Mouse (Mus musculus) neutrophil, adult 5-6 weeks (primary cell): ENCODE measurements around the gene Map6. TPM values are rescaled to one million over a fixed set of nuclear protein-coding genes. Genes with fewer than 3 reads are reported as not detected.

Experiments
- ATAC-seq: fragments of 151-379, 151-347 bp; 2 replicates; pipeline ENCODE4 v1.8.0; 2017; ENCODE audit warnings: mild to moderate bottlenecking, moderate TSS enrichment; ENCODE audit not compliant: insufficient number of reproducible peaks, poor library complexity, low FRiP score, severe bottlenecking; ENCODE audit errors: extremely low read depth
- total RNA-seq: library from RNA; stranded (forward); fragments of 200-1000 nt; gene quantifications from 2 replicates; pipeline ENCODE4 v1.2.3, GENCODE M21; 2017

Map6 gene
- total RNA-seq, result 0.37 and 0.93 TPM in 2 replicates

DNA sequence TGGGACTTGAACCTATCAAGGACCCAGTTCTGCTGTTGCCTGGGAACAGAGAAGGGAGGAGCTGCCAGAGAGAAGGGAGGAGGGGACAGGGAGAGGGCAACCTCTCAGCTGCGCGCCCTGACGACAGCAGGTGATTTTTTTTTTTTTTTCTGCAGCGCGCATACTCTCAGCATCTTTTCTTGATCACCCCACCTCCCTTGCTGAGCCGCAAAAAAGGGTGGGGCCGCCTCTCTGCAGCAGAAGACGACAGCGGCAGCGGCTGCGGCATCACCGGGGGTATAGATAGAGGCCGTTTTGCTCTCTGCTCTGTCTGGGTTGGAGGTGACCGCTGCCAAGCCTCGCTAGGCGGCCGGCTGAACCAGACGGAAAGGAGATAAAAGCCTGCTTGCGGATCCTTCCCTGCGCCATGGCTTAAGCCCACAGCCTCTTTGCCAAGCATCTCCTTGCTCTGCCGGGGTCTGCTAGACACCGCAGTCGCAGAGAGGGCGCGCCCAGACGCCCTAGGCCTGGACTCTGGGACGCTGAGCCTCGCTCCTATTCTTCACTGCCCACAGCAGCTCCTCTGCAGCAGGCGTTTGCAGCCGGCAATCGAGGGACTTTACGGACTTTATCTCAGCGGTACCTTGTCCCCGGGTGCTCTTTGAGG, at the start of gene Map6:
TSS of gene Map6 (plus strand) at position 197 of the 646 bp plus-strand sequence.
- no peak for ATAC-seq

DNA sequence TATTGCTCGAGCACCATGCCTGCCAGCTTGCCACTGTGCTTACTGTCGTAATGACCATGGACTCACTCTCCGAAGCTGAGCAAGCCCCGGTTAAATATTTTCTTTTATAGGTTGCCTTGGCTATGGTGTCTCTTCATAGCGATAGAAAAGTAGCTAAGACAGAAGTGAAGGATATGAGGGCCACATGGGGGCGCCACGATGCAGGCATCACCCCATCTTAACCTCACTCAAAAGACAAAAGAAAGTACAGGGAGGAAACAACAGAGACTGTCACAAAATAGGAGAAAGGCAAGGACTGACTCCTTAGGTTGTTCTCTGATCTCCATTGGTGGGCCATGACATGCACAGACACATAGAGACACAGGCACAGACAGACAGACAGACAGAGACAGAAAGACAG, 43.0 kb upstream of the Map6 start:
- ATAC-seq, result no peak

DNA sequence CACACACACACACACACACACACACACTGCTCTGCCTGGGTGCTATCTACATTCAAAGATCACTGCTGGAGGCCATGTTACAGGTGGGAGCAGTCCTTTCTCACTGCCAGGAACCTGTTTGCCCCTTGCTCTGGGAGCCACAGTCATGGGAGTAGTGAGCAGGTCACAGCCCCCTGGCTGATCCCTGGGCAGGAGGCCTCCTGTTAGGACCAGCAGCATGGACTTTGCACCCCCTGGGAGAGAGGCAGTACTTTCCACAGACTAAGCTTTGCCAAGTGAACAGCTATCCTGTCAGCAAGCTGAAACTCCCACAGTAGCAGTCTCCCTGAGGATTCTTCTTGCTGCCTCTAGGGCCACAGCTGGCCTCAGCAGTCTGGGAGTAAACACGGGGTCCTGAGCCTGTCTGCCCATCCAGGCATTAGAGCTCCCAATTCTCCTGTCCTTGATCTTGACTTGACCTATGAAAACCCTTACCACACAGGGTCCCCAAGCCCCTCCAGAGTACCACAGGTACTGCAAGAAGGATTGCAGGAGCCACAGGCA, 42.5 kb upstream of the Map6 start:
- ATAC-seq, result no peak

DNA sequence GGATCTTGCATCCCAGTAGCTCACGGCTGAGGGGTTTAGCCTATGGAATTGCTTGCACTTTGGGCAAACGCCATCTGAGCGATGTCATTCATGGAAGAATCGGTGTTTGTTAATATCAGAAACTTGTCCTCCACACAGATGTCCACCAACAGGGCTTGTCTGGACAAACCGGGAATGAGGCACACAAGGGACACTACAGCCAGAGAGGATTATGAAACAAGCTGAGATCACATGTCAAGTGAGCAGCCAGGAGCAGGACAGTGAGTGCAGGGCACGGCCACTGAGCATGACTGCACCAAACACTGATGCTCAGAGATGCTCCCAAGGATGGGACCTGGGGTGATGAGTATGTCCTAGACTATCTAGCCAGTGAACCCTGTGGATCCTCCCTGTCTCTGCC, 41.8 kb upstream of the Map6 start:
- ATAC-seq, result no peak

DNA sequence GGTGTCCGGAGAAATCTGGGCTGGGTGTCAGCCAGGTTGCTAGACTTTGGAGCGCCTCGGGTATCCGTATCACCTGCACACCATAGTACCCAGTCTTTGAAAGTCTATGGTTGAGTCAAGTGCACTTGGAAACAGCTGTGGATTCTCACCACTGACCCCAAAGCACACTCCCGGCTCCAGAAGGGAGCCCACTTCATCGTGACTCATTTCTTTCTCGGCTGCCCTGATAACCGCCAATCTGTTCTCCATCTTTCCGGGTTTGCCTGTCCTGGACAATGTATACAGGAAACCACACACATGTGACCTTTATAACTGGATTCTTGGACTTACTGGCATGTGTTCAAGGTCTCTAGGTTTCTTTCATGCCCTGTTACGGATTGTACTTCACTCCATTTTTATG, 40.6 kb upstream of the Map6 start:
- ATAC-seq, result no peak

DNA sequence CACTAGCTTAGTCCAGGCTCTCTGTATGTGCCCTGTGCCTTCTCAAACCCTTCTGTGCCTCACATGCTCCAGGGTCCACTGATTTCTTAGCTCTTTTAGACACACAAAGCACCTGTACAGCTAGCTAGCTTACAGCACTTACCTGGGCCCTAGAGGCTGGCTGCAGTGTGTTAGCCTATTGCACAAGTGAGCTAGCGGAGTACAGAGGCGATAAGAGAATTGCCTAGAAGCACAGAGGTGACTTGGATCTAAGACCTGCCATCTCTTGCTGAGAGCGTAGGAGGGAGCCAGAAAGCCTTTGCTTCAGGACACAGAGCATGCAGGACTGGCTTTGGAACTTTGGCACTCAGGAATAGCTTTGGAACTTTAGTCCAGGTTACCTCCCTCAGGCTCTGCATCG, 40.0 kb upstream of the Map6 start:
- no peak for ATAC-seq

DNA sequence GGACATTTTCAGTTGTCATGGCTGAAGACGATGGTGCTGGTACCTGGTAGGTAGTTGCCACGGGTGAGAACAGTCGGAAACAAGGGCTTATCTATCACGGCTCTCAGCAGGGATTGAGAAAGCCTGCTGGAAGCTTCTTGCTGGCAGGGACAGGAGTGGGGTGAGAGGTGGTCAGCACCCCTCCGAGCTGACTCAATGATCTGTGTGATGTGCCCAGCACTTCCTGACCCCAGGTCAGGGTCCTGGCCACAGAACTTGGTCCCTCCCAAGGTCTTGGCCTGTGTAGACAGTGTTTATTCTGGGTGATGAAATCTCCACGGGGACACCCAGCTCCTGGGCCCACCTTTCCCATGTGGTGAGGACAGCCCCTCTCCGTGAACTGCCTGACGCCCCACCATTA, 38.4 kb upstream of the Map6 start:
- no peak for ATAC-seq

DNA sequence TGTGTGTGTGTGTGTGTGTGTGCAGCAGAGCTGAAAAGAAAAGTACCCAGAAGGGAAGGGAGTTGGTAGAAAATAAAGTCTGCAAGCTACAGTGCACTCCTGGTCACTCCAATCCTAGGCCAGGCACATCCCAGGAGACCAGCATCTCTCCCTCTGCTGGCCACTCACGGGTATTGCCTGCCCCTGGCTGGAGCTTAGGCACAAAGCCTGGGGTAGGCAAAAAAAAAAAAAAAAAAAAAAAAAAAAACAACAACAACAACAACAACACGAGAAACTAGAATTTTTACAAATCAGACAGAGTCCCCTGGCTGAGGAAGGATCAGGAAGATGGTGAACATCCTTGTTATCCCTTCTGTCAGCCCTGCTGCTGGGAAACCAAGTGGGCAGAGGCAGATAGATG, 37.8 kb upstream of the Map6 start:
- ATAC-seq, result no peak; the same call in 1 of the 2 replicates

DNA sequence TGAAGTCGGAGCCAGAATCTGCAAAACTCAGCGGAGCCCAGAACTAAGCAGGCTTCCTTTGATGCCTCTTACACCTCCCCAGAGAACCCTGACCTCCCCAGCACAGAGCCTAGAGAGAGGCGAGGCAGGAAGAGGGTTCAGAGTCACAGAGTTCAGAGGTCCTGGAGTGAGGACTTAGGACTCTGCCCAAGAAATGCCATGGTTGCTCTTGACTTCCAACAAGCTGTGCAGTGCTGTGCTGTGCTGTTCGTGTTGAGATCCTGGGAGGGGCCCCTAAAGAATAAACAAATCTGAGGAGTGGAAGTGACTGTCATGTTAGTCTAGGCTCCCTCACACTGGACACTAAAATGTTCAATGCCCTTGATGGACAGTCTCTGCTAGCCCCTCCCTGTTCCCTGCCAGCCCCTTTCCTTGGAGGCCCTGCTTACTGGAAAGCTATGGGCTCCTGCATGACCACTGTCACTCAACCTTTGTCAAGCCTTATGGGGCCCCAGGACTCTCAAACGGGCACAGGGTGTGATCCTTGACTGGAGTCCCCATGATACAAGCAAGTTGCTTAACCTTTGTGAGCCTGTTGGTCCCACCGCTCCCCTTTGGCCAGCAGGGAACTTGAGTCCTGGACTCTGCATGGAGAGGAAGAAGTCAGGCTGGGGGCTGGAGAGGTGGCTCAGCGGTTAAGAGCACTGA, 37.0 kb upstream of the Map6 start:
- no peak for ATAC-seq

DNA sequence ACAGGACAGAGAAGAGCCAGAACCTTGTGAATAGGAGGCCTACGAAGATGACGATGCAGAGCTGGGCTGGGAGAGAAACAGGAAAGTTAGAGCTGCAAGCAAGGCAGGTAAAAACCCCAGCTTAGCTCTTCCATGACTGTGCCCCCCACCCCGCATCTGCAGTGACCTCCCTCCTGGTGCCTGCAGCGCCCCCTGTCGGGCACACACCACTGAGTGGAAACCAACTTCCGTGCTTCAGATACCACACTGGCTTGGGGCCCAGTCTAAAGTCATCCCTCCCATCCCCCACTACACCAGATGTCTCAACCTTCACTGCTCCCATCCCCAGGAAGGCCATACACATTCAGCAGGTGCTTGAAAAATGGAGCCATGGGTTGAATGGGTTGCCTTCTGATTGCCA, 34.7 kb upstream of the Map6 start:
- ATAC-seq, result no peak

DNA sequence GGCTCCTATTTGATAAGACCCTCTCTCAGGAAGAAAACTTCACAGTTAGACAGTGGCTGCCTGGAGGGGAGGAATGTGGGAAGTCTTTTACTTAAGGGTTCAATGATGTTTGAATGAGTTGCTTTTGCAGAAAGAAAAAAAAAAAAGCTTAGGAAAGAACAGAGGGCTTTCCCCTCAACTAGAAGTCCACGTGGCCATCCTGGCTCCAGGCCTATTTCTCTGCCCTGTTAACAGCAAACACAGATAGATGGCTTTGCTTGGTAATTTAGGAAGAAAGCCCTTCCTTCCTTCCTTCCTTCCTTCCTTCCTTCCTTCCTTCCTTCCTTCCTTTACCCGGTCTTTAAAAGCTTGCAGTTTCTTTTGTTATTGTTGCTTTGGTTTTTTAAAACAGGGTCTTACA, 32.3 kb upstream of the Map6 start:
- ATAC-seq, result no peak

DNA sequence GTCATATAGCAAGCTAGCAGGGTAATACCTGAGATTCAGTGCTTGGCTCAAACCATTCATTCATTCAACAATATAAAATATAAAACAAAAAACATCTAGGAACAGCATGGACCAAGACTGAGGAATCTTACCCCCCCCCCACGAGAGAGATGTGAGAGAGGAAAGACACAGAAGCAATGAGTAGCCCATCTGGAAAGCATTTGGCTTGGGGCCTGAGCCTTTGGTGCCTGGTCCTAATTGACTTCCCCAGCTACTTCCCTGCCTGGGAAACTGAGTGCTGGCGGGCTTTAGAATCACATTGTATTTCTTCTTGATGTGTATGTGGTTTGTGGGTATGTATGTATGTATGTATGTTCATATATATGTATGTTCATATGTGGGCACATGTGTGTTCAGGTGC, 31.6 kb upstream of the Map6 start:
- ATAC-seq, result no peak

DNA sequence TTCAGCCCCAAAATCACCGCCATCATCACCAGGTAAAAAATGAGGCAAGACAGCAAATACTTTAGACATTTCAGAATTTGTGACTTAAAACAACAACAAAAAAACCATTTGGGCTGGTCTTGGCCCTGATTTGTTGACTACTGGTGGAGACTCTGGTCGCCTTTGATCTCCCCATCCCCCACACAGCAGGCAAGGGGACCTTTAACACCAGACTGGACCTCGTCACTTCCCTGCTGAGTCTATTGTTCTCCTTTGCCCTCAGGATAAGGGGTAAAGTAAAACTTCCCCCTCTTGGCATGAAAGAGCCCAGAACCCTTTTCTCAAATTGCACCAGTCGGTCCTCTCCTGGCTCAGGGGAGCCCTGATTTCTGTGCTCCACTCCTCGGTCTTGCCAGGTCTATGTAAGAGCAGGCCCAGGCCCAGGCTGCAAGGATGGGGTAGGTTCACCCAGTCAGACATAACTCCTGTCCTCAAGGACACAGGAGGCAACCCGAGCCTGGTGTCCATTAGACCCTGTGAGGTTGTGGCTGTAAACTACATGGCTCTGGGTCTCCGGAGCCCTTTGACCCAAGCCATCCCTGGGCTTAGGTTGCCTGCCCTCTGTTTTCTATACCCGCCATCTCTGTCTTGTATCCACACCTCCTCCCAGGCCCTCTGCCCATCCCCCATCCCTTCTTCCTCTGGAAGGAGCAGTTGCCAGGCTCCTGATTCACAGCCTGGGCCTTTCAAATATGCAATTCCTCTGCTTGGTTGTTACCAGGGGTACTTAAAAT, 30.2 kb upstream of the Map6 start:
- ATAC-seq, result no peak

DNA sequence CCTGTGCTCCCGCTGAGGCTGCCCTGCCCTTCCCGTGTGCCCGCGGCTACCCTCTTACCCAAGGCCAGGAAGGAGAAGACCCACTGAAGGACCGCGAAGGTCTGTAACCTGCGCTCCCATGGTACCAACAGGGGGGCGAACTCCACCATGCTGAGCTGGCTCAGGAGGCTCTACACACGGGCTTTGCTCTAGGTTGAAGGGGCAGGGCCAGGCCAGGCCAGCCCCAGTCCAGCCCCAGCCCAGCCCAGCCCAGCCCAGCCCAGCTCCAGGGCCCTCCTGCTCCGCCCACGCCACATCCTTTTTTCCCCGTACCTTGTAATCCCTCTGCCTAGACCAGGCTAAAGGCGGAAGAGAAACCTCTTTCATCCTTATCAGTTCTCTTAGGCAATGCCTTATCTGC, 28.8 kb upstream of the Map6 start, which contains the start of gene Mogat2:
TSS of gene Mogat2 (minus strand) at position 203 of the 400 bp plus-strand sequence.
- ATAC-seq, result peak; percentile 8; the same call in 1 of the 2 replicates

DNA sequence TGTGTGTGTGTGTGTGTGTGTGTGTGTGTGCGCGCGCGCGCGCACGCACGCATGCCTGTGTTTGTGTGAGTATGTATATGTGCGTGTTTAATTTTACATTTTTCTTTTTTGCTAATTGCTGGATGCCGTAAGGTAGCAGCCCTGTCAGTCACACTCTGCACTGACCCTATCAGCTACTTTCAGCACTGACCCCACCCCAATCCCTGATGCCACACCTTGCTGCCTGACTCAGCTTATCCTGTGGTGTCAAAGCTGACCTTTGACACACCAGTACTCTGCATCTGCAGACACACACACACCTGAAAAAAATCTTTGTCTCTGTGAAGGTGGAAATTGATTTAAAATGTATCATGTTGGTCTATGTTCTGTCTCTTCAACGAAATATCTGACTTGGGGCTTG, 25.1 kb upstream of the Map6 start:
- ATAC-seq, result no peak

DNA sequence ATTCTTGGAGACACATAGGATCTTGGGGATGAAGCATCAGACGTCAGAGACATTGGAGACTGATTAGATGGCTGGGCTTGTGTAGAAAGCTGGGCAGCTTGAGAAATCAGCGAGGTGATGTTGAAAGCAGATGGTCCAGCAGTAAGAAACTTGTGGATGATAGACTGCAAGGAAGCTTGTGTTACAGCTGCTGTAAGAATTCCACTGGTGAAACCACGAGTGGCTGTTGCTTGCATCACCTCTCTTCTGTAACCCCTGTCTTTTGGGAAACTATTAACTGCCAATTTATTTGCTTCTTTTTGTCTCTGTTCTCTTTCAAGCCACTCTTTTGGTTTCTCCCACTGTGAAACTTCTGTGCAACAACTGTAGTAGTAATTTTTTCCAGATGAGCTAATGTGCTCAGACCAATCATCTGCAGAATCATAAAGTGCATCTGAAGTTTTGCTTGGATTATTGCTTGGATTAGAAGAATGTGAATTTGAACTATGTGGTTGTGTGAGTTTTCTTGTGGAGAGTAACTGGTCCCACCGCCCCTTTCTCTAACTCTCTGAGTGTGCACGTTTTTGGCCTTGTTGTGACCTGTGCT, 19.0 kb upstream of the Map6 start:
- no peak for ATAC-seq

DNA sequence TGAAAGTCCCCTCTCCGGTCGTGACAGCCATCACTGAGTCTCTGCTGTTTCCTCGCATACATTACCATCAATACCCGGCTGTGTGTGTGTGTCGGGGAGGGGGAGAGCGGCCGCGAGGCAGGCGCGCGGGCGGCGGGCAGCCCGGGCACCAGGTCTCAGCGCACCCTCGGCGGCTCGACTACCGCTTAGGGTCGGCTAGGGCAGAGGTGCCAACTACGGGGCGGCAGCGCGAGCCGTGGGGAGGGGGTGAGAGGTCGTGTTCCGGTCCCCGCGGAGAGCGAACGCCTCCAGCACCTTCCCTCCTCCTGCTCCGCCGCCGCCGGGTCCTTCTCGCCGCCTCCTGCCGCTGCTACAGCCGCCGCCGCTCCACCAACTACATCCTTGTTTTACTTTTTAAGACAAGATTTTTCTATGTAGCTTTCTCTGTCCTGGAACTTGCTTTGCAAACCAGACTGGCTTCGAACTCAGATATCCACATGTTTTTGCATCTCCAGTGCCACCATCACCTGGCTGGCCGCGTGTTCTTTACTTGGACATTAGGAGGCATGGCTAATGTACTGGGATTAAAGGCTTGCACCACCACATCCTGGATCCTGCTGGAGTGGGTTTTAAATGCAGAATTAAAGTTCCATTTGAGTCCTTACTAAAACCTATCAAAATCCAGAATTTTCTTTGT, 18.2 kb upstream of the Map6 start:
- ATAC-seq, result peak; percentile 53

DNA sequence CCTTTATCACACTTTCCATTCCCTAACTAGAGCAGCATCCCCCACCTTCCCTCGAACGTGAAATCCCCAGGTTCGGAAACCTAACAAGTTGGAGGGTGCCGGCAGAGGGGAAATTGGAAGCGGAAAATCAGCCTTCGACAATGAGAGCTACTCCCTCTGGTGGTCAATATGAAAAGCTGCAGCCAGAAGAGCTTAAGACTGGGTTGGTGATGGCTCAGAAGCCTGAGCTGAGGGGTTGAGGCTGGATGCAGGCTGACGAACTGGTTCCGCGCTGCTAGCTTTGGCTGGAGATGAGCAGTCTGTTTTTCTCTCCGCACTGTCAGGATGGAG, 17.7 kb upstream of the Map6 start:
- ATAC-seq, result peak; percentile 64

DNA sequence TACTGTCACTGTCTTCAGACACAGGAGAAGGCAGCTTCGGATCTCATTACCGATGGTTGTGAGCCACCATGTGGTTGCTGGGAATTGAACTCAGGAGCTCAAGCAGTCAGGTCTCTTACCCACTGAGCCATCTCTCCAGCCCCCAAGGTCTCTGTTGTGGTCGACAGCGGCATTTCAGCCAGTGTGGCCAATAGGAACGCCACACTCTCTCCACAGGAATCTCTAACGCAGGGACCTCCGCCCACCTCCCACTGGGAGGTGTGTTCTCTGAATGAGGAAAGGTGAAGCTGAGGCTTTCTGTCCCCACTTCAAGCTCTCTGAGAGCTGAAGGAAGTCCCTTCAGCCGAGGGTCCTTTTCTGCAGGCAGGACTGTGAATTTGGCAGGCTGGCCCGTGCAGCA, 16.9 kb upstream of the Map6 start:
- no peak for ATAC-seq
